In the genomic region with DNA sequence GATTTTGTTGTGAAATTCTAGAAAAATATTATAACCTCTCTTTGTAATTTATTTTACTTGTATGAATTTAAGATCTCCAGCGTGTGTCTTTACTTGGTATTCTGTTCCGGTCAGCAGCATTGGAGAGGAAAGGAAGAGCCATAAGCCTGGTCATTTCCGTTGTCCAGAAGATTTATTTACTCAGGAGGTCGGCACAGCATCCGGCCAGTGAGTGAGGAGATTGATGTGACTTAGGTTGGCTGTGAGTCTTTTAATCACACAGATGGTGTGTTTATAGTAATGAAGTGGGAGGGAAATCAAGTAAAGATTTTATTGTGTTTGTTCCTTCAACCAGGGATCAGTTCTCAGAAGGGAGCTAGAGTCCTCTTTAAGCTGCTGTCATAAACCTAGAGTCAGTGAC, we compare ENCODE assay signal across 26 mouse cellular contexts. TPM values are rescaled to one million over a fixed set of nuclear protein-coding genes. Genes with fewer than 3 reads are reported as not detected.
DNase-seq lines count a peak whose midpoint lies in the region; ATAC-seq and TF ChIP-seq lines count a peak whose summit lies in the region.
"Had no signal": no experiment of that assay in that cellular context is flagged by ENCODE, and none has a peak within 500 bp of the region (broad histone marks: within the 10 kb centered on the region; RNA-seq: fewer than 3 reads in every experiment).

No protein-coding gene starts in this region.

- peaks cover 22% of the 10 kb centered on the region for H3K36me3 ChIP-seq in kidney, postnatal 0 days (ENCODE audit: insufficient read depth, low read length)
- peaks cover 38% of the 10 kb centered on the region for H3K36me3 ChIP-seq in kidney, embryonic 16.5 days (ENCODE audit: insufficient read depth, low read length)
- H3K36me3 ChIP-seq in lung, embryonic 14.5 days (ENCODE audit: insufficient read depth): peaks cover 54% of the 10 kb centered on the region

- H3K27ac ChIP-seq in kidney, postnatal 0 days: no peak overlapping the region
- no peak overlapping the region for H3K27ac ChIP-seq in kidney, embryonic 16.5 days (ENCODE audit: low read length)
- no peak overlapping the region for H3K27ac ChIP-seq in lung, embryonic 14.5 days (ENCODE audit: low read depth)
- H3K27ac ChIP-seq: embryonic facial prominence, embryonic 12.5 days; embryonic facial prominence, embryonic 15.5 days; gastrocnemius, adult 2 months; heart, embryonic 15.5 days; hindbrain, embryonic 10.5 days; hindbrain, embryonic 14.5 days had no signal

- H3K4me1 ChIP-seq in kidney, postnatal 0 days (replicated peaks; ENCODE audit: insufficient read depth, low read length): no peaks in the 10 kb centered on the region
- peaks cover 9% of the 10 kb centered on the region; the same call in 1 of the 2 replicates for H3K4me1 ChIP-seq in kidney, embryonic 16.5 days (ENCODE audit: insufficient read depth, low read length)
- no peaks in the 10 kb centered on the region for H3K4me1 ChIP-seq in lung, embryonic 14.5 days (ENCODE audit: insufficient read depth)
- H3K4me1 ChIP-seq: embryonic facial prominence, embryonic 12.5 days; embryonic facial prominence, embryonic 15.5 days; heart, embryonic 12.5 days; heart, embryonic 15.5 days; hindbrain, embryonic 10.5 days had no signal

- H3K9ac ChIP-seq in kidney, postnatal 0 days (ENCODE audit: low read depth, low read length): no peak overlapping the region
- no peak overlapping the region for H3K9ac ChIP-seq in kidney, embryonic 16.5 days (replicated peaks; ENCODE audit: low read length)
- H3K9ac ChIP-seq in lung, embryonic 14.5 days: no peak overlapping the region
- H3K9ac ChIP-seq: embryonic facial prominence, embryonic 12.5 days; embryonic facial prominence, embryonic 15.5 days; forebrain, postnatal 0 days; heart, embryonic 12.5 days; heart, embryonic 15.5 days; hindbrain, embryonic 14.5 days had no signal

- H3K9me3 ChIP-seq in kidney, postnatal 0 days (replicated peaks; ENCODE audit: low read length): no peaks in the 10 kb centered on the region
- no peaks in the 10 kb centered on the region for H3K9me3 ChIP-seq in kidney, embryonic 16.5 days (ENCODE audit: low read length)
- H3K9me3 ChIP-seq in lung, embryonic 14.5 days (ENCODE audit: low read depth, low read length): no peaks in the 10 kb centered on the region
- H3K9me3 ChIP-seq: embryonic facial prominence, embryonic 12.5 days; embryonic facial prominence, embryonic 15.5 days; heart, embryonic 12.5 days; heart, embryonic 15.5 days; hindbrain, embryonic 10.5 days had no signal

- DNase-seq in kidney, postnatal 0 days (ENCODE audit: low spot score): peak; percentile 64
- DNase-seq in lung, embryonic 14.5 days: peak; percentile 46
- no peak for DNase-seq in lung, adult 18-20 months
- DNase-seq in lung, postnatal 25 days (ENCODE audit: low spot score): peak; percentile 16
- DNase-seq in lung, postnatal 36 days: peak; percentile 34
- DNase-seq: adrenal gland, adult 2 months; adrenal gland, postnatal 14 days; cerebellum, adult 11 months; cerebellum, adult 2 months; cerebellum, adult 9-11 months; cerebellum, postnatal 25 days; forebrain, postnatal 0 days; gastrocnemius, adult 2 months; gastrocnemius, postnatal 14 days; heart, adult 11 months; heart, postnatal 10 days; heart, postnatal 36 days had no signal

- no peak overlapping the region for H3K4me3 ChIP-seq in kidney, postnatal 0 days (replicated peaks; ENCODE audit: low read depth, low read length)
- no peak overlapping the region for H3K4me3 ChIP-seq in kidney, embryonic 16.5 days (ENCODE audit: low read length)
- no peak overlapping the region for H3K4me3 ChIP-seq in lung, embryonic 14.5 days (ENCODE audit: low read depth, low read length)
- H3K4me3 ChIP-seq: embryonic facial prominence, embryonic 12.5 days; embryonic facial prominence, embryonic 15.5 days; gastrocnemius, adult 2 months; heart, embryonic 12.5 days; heart, embryonic 15.5 days; hindbrain, embryonic 10.5 days had no signal

- TF ChIP-seq CTCF in kidney, postnatal 0 days (IDR thresholded peaks at IDR 0.05; ENCODE audit: low read depth): no peak
- no peak for TF ChIP-seq CTCF in lung, embryonic 14.5 days (IDR thresholded peaks at IDR 0.05; ENCODE audit: low read depth)

- 32% methylated on average over 5 of the region's 5 CpGs for WGBS in kidney, postnatal 0 days
- 26% methylated on average over 5 of the region's 5 CpGs for WGBS in kidney, embryonic 16.5 days
- WGBS in lung, embryonic 14.5 days: 46% methylated on average over 5 of the region's 5 CpGs

- no peak overlapping the region for H3K4me2 ChIP-seq in kidney, postnatal 0 days (ENCODE audit: low read length)
- no peak overlapping the region for H3K4me2 ChIP-seq in kidney, embryonic 16.5 days (replicated peaks; ENCODE audit: low read depth, low read length)
- no peak overlapping the region for H3K4me2 ChIP-seq in lung, embryonic 14.5 days
- H3K4me2 ChIP-seq: embryonic facial prominence, embryonic 12.5 days; embryonic facial prominence, embryonic 15.5 days; heart, embryonic 12.5 days; heart, embryonic 15.5 days; hindbrain, embryonic 14.5 days had no signal

- ATAC-seq in kidney, postnatal 0 days (replicated peaks; ENCODE audit: low FRiP score, low read depth): no peak
- no peak for ATAC-seq in kidney, embryonic 16.5 days (ENCODE audit: low FRiP score, low TSS enrichment)
- ATAC-seq in lung, embryonic 14.5 days (ENCODE audit: insufficient read depth): no peak
- ATAC-seq: CD4-positive, CD25-positive, alpha-beta regulatory T cell, adult 4 months; forebrain, embryonic 14.5 days; forebrain, postnatal 0 days had no signal

- no peaks in the 10 kb centered on the region for H3K27me3 ChIP-seq in kidney, postnatal 0 days (ENCODE audit: insufficient read depth, low read length)
- no peaks in the 10 kb centered on the region for H3K27me3 ChIP-seq in kidney, embryonic 16.5 days (ENCODE audit: insufficient read depth, low read length)
- no peaks in the 10 kb centered on the region for H3K27me3 ChIP-seq in lung, embryonic 14.5 days (ENCODE audit: insufficient read depth, low read length)
- H3K27me3 ChIP-seq: embryonic facial prominence, embryonic 12.5 days; embryonic facial prominence, embryonic 15.5 days; heart, embryonic 12.5 days; heart, embryonic 15.5 days had no signal

RNA-seq across cellular contexts. Expression of gene Exosc3, which starts 32.3 kb away (rescaled TPM):
- polyA plus RNA-seq in kidney, postnatal 0 days (2015; fragmentation: Nextera tagmentation; extraction: Ambion mirVana): 76.5 and 76.7 TPM in 2 replicates
- 84.0 and 85.3 TPM in 2 replicates for polyA plus RNA-seq in kidney, embryonic 16.5 days (2015; fragmentation: Nextera tagmentation; extraction: Ambion mirVana)
- 83.7 and 85.2 TPM in 2 replicates for polyA plus RNA-seq in lung, embryonic 14.5 days (2014; fragmentation: Nextera tagmentation; extraction: Ambion mirVana)

RNA-seq across cellular contexts. Expression of gene Dcaf10, which starts 33.0 kb away (rescaled TPM):
- 12.4 and 12.8 TPM in 2 replicates for polyA plus RNA-seq in kidney, postnatal 0 days (2015; fragmentation: Nextera tagmentation; extraction: Ambion mirVana)
- 8.9 and 9.4 TPM in 2 replicates for polyA plus RNA-seq in kidney, embryonic 16.5 days (2015; fragmentation: Nextera tagmentation; extraction: Ambion mirVana)
- 18.8 and 18.9 TPM in 2 replicates for polyA plus RNA-seq in lung, embryonic 14.5 days (2014; fragmentation: Nextera tagmentation; extraction: Ambion mirVana)

RNA-seq across cellular contexts. Expression of gene Slc25a51, which starts 33.7 kb away (rescaled TPM):
- 62.9 and 70.3 TPM in 2 replicates for polyA plus RNA-seq in kidney, postnatal 0 days (2015; fragmentation: Nextera tagmentation; extraction: Ambion mirVana)
- polyA plus RNA-seq in kidney, embryonic 16.5 days (2015; fragmentation: Nextera tagmentation; extraction: Ambion mirVana): 70.6 and 81.9 TPM in 2 replicates
- polyA plus RNA-seq in lung, embryonic 14.5 days (2014; fragmentation: Nextera tagmentation; extraction: Ambion mirVana): 69.0 and 70.1 TPM in 2 replicates

Comparison
In these comparisons a context has a peak if more than half of its experiments do, and no peak if none do; other contexts are left out.
1. DNase-seq: peak in kidney, postnatal 0 days (single experiment), lung, embryonic 14.5 days (single experiment), lung, postnatal 25 days (single experiment) and lung, postnatal 36 days (single experiment); none in lung, adult 18-20 months (0 of 2).